Mouse (Mus musculus): ENCODE results near the gene Cpne5.
A peak's percentile ranks its signal among the peaks of the same experiment; 100 is the strongest.
"Not testable (repeated sequence)": the region's sequence is repeated elsewhere in the genome, so short reads cannot be mapped to it uniquely, and the experiment has no call there.

The Cpne5 gene

DNA sequence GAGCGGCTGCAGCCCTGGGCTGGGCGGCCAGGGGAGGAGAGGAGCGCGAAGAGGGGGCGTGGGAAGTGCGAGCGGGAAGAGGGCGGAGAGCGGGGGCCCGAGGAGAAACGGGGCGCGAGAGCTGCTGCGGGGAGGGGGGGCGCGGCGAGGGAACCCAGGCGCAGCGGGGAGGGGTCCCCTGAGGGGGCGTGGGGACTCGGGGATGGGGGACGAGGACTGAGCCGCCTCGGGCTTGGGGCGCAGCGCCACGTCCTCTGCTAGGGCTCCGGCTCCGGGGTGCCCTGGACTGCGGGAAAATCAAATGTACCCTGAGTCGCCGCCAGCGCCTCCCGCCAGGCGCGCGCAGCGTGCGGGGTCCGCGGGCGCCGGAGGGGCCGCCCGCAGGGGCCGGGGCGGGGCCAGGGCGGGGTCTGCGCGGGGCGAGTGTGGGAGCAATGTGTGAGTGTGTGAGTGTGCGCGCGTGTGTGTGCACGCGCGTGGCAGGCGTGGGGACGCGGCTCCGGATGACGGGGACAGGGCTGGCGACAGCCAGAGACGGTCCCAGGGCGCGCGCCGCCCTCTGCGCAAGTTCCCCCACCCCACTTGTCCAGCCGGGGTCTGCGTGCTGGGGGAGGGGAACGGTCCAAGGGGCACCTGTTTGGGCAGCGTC lies at the start of gene Cpne5:
Gene Cpne5, minus strand, starts transcription at position 396 of the 649 bp plus-strand sequence.
- DNase-seq (ENCODE audit: low read depth, low spot score): no peak

DNA sequence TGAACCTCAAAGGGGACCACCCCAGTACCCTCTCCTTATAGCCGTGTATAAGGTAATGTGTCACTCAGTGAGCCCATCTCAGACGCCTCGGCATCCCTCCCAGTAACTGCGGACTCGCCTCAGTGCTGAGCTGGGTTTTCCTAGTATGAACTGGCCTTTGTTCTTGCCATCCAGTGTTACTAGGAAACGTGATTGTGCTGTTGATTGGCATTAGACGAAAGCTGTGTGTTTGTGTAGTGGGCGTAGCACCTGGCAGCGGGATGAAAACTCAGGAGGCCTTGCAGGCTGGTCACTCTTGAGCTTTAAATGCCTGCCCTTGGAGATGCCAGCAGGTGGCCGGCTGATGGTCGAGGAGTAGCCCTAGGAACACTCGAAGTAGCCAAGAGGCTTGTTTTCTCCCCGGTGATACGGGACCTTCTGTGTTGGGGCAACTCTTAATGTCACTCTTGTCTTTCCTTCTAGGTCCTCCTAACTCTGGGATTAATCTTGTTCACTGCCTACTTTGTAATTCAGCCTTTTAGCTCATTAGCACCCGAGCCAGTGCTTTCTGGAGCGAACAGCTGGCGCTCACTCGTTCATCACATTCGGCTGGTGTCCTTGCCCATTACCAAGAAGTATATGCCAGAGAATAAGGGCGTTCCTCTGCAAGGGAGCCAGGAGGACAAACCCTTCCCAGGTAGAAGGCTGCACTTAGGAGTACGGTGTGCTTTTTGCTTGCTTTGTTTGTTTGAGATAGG lies 44.4 kb upstream of the Cpne5 start:
- no peak for DNase-seq (ENCODE audit: low read depth, low spot score)

- DNase-seq (ENCODE audit: low read depth, low spot score): no peak
Observed at GRCm38 (mm10) chr17:29281541-29281940, 43.6 kb upstream of the Cpne5 start.

DNA sequence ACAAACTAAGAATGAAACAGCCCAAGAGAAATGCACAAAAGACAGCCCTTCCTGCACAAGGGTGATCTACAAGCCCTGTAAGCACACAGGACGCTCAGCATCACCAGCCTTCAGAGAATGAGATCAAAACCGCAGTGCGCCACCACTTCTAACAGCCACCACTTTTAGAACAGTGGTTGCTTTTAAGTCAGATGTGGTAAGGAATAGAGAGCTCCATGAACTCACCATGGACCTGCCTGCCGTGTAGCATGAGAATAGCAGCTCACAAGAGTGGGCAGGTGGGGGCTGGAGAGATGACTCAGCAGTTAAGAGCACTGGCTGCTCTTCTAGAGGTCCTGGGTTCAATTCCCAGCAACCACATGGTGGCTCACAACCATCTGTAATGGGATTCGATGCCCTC lies 42.5 kb upstream of the Cpne5 start:
- peak; percentile 65 for DNase-seq (ENCODE audit: low read depth, low spot score)

GRCm38 (mm10) chr17:29273889-29274288 lies 35.9 kb upstream of the Cpne5 start:
- DNase-seq (ENCODE audit: low read depth, low spot score): no peak

GRCm38 (mm10) chr17:29273156-29273555 lies 35.2 kb upstream of the Cpne5 start:
- DNase-seq (ENCODE audit: low read depth, low spot score): no peak

DNA sequence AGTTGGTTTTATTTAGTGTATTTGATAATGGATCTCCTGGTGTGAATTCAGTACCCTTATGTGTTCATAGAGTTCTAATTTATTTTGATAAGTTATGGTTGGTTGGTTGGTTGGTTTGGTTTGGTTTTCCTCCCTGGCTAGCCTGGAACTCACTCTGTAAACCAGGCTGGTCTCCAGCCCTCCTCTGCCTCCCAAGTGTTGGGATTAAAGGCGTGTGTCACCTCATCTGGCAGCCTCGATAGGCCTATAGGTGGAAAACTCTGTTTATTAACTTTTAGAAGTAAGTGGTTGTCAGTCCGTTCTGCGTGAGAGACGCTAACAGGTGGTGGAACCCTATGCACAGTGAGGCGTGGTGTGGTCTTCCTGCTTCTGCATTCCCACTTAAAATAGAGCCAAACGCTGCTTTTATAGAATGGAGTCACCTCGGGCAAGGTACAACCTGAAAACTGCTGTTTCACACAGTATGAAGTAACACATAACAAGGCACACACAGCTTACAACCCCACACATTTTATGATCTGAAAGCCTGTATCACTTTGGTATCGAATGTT lies 32.3 kb upstream of the Cpne5 start:
- no peak for DNase-seq (ENCODE audit: low read depth, low spot score)

- no peak for DNase-seq (ENCODE audit: low read depth, low spot score)
Observed at GRCm38 (mm10) chr17:29269349-29269706, 31.4 kb upstream of the Cpne5 start.

DNA sequence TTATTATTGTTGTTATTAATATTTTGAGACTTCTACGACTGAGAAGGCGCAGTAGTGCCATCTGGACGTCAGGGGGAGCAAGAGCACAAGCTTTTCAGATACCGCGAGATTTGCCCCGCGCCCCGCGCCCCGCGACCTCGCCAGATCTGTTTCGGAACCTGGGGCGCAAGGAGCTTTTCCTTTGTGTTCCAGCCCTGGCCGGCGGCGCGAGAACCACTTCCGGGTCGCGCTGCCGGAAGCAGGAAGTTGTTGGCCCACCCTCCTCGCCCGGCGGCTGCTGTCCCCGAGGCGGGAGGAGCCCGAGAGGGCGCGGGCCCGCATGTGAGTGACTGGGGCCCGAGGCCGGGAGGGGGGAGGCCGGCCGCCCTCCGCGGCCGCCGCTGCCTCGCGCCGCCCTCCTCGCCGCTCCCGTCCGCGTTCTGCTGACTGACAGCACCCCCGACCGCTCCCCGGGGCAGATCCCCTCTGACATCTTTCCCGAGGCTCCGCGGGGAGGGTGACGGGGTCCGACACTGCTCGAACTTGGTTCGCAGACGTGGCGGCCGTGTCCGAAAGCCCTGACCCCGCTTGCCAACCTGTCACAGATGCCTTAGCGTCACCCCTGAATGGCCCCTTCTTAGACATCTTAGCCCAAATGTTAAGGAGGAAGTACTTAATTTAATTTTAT lies 30.8 kb upstream of the Cpne5 start, which contains the start of gene BC004004:
Gene BC004004, plus strand, starts transcription at position 107 of the 667 bp plus-strand sequence.
- DNase-seq (ENCODE audit: low read depth, low spot score): peak; percentile 96

DNA sequence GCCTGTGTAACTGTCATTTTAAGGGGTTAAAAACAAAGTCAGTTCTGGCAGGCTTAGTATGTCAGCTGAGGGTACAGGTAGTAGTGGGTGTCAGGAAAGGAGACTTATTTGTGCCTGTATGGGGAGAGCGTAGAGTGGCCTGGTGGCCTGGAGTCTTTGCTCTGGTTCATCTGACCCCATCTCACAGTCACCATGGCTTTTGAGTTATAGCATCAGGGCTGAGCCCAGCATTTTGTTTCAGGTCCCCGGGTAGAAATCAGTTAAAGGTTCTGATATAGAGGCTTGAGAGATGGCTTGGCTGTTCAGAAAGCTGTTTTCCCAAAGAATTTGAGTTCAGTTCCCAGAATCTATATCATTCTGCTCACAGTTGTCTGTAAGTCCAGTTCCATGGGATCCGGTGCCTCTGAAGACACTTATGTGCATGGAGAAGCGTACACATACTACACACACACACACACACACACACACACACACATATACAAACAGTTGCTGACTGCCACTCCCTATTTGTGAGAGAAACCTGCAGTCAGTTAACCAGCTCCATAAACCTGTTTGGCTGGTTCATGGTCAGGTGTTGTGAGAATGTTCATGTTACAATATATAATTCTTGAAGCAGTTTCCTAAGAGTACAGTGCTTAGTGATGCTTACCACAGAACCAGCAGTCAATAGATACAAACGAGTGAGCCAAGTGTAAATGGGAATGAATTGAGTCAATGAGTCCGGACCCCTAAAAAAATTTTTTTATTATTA lies 30.1 kb upstream of the Cpne5 start:
- DNase-seq (ENCODE audit: low read depth, low spot score): no peak

DNA sequence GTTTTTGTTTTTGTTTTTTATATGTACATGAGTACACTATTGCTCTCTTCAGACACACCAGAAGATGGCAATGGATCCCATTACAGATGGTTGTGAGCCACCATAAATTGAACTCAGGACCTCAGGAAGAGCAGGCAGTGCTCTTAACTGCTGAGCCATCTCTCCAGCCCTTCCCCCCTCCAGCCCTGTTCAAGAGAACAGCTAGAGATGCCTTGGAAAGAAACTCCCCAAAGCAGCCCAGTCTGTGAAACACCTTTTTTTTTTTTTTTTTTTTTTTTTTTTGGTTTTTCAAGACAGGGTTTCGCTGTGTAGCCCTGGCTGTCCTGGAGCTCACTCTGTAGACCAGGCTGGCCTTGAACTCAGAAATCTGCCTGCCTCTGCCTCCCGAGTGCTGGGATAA lies 29.1 kb upstream of the Cpne5 start:
- not testable (repeated sequence) for DNase-seq (ENCODE audit: low read depth, low spot score)

GRCm38 (mm10) chr17:29264760-29265159 lies 26.8 kb upstream of the Cpne5 start:
- no peak for DNase-seq (ENCODE audit: low read depth, low spot score)

- DNase-seq (ENCODE audit: low read depth, low spot score): peak; percentile 94
Observed at GRCm38 (mm10) chr17:29263840-29264633, 26.1 kb upstream of the Cpne5 start, which contains the start of gene Ppil1. Ppil1 (minus strand) TSS chr17:29264186.

- DNase-seq (ENCODE audit: low read depth, low spot score): no peak
Observed at GRCm38 (mm10) chr17:29263417-29263816, 25.4 kb upstream of the Cpne5 start.

DNA sequence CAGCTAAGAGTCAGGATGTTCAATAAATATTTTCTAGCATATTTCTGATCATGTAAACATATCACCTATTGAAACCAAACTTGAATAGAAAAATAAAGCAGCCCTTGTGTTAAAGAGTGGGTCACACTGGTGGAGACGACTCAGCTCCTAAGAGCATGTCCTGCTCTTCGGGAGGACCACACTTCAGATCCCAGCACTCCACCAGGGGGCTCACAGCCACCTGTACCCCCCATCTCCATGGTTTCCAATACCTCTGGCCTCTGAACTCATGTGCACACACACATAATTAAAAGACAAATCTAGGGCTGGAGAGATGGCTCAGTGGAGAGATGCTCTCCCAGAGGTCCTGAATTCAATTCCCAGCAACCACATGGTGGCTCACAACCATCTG lies 24.3 kb upstream of the Cpne5 start:
- DNase-seq (ENCODE audit: low read depth, low spot score): peak; percentile 59

DNA sequence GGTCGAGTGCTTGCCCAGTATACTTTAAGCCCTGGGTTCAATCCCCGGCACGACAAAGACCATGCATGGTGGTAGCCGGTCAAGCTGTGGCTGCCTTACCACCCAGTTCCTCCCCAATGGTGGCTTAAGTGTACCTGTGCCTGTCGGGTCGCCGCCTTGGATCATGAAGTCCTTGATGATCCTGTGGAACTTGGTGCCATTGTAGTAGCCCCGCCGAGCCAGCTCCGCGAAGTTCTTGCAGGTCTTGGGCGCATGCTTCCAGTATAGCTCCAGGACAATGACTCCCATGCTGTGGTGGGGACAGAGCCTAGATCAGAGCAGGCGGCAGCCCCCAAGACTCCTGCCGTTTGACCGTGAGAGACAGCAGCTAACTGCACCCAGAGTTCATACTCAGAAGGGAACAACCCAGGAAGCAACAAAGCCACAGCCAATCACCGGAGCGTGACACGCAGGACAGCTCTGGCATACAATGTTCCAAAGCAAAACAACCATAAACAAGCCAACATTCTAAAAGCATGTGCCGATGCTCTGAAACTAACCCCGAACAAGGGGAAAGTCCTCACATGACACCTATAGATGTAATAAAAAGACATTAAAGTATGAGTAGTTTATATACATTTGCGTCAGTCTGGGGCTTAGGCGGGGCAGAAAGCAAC lies 23.8 kb upstream of the Cpne5 start:
- DNase-seq (ENCODE audit: low read depth, low spot score): no peak

DNA sequence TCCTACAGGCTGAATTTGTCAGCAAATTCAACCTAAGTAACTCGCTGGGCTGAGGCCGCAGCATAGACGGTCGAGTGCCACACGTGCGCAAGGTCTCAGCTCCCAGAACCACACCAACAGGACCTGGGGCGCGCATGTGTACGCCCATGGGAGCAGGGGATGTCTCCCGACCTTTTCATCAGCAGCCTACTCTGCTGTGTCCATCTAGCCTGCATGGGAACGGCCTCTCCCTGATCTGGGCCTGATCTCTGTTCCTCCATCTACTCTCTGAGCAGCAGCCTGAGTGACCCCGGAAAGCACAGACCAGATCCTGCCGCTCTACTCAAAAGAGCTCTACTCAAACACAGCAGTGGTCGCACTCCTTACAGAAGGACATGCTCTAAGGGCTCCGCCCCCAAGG lies 22.5 kb upstream of the Cpne5 start:
- DNase-seq (ENCODE audit: low read depth, low spot score): no peak

DNA sequence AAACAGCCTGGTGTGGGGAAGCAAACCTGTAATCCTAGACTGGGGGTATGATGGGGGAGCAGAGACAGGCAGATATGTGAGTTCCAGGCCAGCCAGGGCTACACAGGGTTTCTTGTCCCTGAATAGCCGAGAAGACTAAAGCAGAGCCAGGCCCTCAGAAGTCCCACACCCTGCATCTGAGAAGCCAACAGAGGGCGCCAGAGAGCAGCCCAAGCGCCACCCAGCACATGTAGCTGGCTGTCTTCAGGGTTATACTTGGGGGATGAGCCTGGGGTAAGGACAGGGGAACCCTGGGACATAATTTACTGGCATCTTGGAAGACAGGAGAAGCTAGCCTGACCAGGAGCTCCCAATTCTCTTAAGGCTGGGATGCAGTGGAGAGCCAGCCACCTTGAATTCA lies 21.5 kb upstream of the Cpne5 start:
- peak; percentile 82 for DNase-seq (ENCODE audit: low read depth, low spot score)

DNA sequence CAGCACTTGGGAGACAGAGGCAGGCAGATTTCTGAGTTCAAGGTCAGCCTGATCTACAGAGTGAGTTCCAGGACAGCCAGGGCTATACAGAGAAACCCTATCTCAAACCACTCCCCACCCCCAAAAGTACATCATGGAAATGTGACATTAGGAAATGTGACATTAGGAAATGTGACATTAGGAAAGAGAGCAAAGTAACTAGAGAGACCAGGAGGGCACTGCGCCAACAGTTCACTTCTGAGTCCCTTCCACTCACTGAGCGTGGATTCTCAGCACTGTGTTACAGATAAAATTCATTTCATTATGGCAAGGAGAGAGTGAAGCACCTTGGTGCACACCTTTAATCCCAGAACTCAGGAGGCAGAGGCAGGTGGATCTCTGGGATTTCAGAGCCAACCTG lies 21.0 kb upstream of the Cpne5 start:
- no peak for DNase-seq (ENCODE audit: low read depth, low spot score)

GRCm38 (mm10) chr17:29258025-29258558 lies 20.1 kb upstream of the Cpne5 start:
- no peak for DNase-seq (ENCODE audit: low read depth, low spot score)
